Mouse (Mus musculus) heart, postnatal 0 days (tissue): ENCODE measurements around the gene Il17re.

Source experiments
- CTCF ChIP-seq: IDR thresholded peaks from 2 replicates; pipeline ENCODE4 v1.5.1; 2016; ENCODE audit warnings: antibody characterized with exemption, control low read depth, low read depth
- EP300 ChIP-seq: IDR thresholded peaks from 2 replicates; pipeline ENCODE4 v1.6.1; 2016; ENCODE audit warnings: antibody characterized with exemption, low read depth

- no peak for TF ChIP-seq CTCF
- no peak for TF ChIP-seq EP300
These were observed 13.1 kb downstream of the Il17re start, which contains the start of gene Il17rc for GRCm38 (mm10) chr6:113471297-113471936.
